Mouse (Mus musculus) embryonic fibroblast, embryonic 13.5 days (primary cell): Measurements from ENCODE around the gene Lgalsl.

Experiments used
- CTCF ChIP-seq: IDR thresholded peaks from 2 replicates; pipeline ENCODE4 v1.5.1; 2011; ENCODE audit warnings: mild to moderate bottlenecking, control low read depth, low read length, moderate library complexity, borderline replicate concordance; ENCODE audit not compliant: insufficient read depth
- POLR2A ChIP-seq: IDR thresholded peaks from 2 replicates; pipeline ENCODE4 v1.6.1; 2011; ENCODE audit warnings: low read depth, mild to moderate bottlenecking, control low read depth, low read length, moderate library complexity

GRCm38 (mm10) chr11:20797841-20798240 is 33.0 kb downstream of the Lgalsl start:
- TF ChIP-seq POLR2A (no peak), CTCF (no peak)
